Mouse (Mus musculus) neutrophil, adult 5-6 weeks (primary cell): ENCODE measurements at regions not wholly inside any gene's neighbourhood (a gene's known extent, or its start where the extent isn't known, plus 50 kb on each side); places are given as distances from the start of the nearest gene placed in this dataset.

ENCODE experiments used
- ATAC-seq: fragments of 151-379, 151-347 bp; 2 replicates; pipeline ENCODE4 v1.8.0; 2017; ENCODE audit warnings: mild to moderate bottlenecking, moderate TSS enrichment; ENCODE audit not compliant: insufficient number of reproducible peaks, poor library complexity, low FRiP score, severe bottlenecking; ENCODE audit errors: extremely low read depth

DNA sequence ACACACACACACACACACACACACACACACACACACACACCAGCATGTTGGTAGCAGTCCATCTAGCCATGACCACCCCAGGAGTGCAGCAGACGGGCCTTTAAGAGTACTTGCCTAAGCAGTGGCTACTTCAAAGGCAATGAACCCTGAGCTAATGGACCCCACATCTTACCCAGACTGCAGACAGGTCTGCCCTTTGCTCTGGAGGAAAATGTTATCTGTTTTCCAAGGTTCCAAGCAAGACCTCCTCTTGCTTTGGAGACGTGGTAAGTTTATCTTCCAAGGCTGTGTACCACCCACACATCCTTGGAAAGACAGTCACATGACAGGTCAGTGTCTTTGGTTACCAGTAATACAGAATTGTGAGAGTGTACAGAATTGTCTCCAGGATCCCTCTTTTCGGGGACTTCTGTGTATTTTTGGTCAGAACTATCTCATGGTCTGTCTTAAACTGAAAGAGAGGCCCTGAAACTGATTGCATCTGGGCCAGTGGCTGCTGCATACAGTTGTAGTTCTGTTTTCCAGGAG, 88.4 kb upstream of the Gm9887 start:
- no peak for ATAC-seq

DNA sequence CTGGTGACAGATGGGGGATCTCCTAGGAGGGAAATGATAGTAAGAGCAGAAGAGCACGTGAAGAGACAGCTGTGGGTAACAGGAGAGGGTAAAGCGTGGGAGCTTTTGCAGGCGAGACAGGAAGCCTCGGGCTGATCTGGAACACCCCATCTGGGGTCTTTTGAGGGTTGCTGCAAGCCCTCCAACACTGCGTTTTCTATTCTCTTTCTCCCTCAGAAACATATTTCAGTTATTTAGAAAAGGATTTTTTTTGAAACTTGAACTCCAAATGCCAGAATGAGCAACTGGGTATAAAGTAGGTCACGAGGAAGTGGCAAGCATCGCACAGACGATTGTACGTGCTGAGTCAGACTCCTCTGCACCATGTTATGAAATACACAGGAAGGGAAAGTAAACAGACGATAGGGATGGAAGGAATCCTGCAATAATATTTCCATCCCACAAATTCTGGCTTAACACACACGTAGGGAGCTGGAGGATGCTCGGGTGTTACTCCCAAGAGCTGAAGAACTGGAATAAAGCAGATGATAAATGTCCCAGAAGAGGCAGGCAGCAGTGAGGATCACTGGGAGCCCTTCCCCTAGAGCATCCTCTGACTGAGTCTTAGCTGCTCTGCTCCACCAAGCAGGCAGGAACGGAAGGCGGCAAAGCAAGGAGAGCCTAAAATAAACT, 86.0 kb upstream of the Gm9887 start:
- no peak for ATAC-seq

DNA sequence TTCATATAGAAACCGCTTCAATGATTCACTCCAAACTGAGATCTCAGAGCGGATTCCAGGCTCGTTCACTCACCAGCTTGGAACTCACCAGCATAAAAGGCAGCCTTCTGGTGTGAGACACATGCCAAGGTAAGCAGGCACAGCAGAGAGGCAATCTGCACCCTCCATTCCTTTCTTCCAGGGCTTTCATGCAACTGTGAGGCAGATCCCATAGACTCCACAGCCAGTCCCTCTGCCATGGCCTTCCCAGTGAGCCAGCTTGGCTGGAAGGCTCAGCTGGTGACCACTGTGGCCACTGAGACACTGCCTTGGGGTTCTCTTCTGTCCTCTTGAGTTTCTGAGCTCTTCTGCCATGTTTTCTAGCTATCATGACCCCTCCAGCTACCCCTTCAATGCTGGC, 84.5 kb upstream of the Gm9887 start:
- ATAC-seq, result no peak

DNA sequence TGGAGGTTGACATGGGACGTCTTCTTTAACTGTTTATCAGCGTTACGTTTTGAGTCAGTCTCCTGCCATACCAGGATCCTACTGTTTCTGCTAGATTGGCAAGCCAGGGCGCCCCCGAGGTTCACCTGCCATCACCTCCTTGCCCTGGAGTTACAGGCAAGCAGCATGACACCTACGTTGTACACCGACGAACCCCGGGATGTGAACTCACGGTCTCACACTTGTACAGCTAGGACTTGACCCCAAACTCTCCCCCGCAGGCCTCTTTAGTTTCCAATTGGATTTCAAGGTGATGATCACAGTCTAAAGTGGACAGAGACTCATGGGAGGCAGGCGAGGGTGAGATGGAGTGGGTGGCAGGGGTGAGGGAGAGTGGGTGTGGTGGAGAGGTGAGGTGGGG, 83.9 kb upstream of the Gm9887 start:
- no peak for ATAC-seq

DNA sequence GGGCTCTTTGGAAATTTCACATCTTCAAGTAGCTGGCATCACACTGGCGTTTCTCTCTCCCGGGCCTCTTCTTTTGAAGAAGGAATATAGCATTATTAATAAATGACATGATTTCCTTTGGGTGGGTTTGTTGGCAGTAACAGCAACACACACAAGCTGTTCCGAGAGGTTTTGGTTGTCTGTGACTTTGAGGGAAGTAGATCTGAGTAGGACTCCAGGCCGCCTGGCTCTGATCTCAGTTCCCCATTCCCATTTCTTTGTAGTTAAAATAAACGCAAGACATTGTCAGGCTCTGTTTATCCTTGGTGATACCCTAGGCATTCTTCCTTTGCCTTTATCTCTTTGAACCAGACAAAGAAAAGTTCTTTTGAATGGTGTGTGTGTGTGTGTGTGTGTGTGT, 83.3 kb upstream of the Gm9887 start:
- no peak for ATAC-seq

DNA sequence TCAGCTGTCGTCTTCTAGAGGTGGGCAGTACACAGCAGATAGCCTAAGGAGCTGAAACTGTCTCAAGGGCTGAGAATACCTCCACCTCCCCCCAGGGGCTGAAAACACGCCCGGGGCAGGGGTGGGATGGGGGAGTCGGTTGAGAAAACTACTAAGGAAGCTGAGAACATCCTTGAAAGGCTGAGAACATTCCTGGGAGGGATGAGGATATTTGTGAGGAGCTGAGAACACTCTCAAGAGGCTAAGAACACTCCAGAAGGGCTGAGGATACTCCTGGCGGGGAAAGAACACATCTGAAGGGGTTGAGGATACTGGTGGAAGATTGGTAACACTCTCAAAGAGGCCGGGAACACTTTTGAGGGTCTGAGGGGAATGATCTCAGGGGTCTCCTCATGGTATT, 81.3 kb upstream of the Gm9887 start:
- no peak for ATAC-seq

DNA sequence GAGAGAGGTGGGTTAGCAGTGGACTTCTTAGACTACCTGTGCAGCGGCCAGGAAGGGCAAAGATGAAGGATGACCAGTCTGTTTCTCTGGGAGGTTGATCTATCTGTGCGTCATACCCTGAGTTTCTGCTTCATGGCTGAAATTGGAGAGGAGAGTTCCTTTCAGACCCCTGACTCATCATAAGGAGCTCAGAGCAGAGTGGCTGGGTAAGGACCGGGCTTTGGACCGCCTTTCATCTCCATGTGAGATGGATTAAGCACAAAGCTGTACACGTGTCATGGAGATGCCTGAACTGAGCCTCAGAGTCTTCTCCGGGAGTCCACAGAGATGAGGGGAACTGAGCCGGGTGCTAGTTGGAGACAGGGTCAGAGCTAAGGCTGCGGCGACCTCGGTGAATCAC, 80.7 kb upstream of the Gm9887 start:
- ATAC-seq, result no peak

DNA sequence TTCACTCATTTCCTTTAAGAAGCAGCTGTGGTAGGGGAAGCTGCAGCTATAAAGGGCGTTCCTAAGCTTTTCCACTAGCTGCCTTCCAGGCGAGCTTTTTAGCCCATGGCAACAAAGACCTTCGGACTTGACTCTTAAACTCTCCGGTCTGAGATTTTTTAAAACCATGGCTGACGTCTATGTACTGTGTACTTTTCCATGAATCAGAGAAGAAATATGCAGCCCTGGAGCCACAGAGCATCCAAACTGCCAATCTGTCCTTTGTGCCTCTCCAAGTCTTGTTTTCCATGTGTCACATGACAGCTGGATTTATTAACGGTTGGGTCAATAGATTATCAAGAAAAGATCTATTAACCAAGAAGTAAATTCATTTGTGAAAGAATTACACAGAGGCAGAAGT, 78.9 kb upstream of the Gm9887 start:
- no peak for ATAC-seq

DNA sequence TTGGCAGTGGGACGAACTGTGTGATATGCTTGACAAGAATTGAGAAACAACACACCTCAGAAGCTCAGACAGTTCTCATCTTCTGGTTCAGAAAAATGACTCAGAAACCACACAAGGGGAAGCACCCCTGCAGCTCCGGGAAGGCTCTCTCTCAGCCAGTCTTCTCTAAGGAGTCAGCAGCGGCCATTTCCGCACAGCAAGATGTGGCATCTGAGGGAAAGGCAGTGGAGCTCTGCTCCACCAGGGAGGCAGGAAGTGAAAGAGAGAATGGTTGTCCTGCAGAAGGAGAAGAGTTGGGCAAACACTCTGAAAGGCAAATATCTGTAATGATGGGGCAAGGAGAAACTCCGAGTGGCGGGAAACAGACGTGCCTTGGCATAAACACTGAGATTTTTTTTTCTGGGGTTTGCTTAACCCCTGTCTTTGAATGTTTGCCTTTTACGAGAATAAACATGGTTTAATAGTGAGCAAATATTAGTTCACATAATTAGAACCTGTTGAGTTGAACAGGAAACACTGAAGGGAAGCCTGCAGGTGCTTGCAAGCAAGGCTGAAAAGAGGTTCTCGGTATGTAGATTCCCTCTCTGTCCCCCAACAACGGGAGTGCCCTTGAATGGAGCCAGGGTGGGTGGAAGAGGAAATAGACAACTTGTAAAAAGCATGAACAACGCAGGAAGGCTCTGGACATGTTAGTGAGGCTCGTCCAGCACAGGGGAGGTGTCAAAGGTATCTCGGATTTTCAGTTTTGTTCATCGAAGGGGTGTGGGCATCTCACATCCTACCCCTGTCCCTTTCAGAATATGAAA, 75.9 kb upstream of the Gm9887 start:
- ATAC-seq, result peak; percentile 72

DNA sequence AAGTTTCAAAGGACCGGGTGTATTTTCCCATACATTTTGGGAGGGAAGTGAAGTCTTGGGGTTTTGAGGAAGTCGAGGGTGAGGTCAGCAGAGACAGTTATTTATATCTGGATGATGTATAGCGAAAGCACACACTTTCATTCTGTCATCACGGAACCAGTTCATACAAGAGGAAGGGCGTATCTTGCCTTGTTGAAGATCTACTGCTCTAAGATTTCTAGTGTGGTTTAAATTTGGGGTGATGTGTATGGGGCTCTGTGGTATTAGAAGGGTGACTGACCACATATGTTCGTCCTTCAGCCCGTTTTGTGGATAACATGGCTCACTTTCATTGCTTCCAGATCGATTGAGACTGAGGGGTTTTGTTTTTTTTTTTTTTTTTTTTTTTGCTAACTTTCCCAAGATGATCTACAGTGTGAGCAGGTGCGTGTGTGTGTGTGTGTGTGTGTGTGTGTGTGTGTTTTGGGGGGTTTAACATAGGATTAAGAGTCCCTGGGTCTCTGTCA, 75.1 kb upstream of the Gm9887 start:
- ATAC-seq, result peak; percentile 73

DNA sequence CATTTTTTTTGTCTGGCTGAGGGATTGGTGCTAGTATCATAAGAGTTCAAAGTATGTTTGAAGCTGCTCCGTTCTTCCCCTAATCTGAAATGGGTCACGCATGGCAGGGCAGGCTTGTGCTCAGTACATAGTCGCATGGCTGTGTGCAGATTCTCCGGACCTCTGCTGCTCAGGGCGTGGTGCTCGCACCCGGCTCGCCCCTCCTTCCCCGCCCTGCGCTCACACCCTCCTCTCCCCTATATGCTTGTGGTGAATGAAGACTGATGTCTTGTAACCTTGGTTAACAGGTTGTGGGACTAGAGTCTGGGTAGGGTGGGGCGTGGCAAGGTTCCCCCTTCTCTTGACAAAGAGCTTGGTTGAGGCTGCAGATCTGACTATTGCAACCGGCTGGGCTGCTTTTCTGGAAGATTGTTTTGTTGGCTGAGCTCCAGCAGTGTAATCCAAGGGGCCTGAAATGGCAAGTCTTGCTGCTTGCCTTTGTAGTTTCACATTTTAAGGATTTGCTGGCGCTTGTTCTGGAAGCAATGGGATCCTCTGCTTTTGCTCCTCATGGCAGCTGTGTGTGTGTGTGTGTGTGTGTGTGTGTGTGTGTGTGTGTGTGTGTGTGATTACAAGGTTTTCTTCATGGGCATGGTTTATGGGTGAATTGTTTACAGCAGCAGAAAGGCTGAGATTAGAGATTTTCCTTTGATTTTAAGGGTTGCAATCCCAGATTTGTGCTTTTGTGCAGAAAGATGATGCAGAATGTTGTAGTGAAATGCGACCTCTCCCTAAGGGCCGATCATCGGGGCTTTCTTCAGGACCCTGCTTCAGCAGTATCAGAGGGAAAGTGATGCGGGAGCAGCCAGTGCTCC, 74.4 kb upstream of the Gm9887 start:
- peak; percentile 71 for ATAC-seq

DNA sequence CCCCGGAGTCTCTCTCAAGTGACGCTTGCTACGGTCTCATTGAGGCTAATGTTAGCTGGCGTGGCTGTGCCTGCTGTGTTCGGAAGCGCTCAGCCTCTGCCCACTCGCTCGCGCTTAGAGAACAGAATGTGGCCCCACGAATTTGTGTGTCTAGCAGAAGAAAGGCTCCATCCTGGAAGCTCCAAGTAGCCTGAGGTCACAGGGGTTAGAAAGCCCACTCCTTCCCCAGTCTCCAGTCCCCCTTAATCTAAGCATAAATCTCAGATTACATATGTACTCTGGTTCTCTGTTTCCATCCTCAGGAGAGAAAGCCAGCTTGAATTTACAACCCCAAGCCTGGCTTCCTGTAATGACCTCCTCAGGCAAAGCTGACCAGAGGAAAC, 73.8 kb upstream of the Gm9887 start:
- ATAC-seq, result no peak

DNA sequence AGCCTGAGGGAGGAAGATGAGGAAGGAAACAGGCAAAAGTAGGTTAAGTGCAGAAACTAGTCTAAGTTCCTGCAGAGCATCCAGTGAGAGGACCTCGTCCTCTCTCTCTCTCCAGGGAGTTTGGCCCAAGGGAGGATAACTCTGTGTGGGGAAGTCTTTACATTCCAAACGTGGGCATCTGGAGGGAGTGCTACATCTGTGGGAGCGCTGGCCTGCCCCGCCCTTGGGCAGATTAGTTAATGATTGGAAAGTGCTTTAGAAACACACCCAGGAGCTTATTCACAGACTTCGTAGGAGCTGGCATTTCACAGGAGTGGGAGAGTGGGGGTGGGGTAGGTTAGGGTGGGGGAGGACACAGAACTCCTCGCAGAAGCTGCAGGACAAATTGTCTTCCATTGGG, 70.1 kb upstream of the Gm9887 start:
- no peak for ATAC-seq

DNA sequence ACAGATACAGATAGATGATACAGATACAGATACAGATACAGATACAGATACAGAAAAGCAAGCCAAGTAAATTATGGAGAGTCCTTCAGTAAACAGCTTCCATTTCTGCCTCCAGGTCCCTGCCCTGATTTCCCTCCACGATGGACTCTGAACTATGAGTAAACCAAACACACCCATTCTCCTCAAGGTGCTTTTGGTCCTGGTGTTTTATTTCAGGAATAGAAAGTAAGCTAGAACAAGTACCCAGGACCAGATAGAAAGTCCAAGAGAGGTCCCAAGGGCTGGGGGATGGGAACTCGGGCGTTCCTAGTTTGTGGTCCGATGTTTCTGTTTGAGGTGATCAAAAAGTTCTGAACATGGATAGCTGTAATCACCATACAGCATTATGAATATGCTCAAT, 69.5 kb upstream of the Gm9887 start:
- no peak for ATAC-seq

DNA sequence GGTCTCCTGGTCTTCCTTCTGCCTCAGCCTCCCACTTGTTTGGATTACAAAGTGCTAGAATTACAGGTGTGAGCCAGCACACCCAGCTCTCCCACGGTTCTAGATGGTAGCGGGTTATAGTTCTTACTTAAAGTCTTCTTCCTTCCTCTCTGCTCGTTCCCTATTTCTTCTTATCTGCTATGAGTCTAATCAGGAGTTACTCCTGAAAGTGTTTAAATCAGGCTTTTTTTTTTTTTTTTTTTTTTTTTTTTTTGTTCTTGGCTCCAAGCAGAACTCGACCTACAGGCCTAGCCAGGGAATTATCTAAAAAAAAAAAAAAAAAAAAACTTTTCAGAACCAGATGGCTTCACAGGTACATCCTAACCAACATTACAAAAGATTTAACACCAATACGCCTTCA, 66.0 kb upstream of the Gm9887 start:
- ATAC-seq, result no peak

DNA sequence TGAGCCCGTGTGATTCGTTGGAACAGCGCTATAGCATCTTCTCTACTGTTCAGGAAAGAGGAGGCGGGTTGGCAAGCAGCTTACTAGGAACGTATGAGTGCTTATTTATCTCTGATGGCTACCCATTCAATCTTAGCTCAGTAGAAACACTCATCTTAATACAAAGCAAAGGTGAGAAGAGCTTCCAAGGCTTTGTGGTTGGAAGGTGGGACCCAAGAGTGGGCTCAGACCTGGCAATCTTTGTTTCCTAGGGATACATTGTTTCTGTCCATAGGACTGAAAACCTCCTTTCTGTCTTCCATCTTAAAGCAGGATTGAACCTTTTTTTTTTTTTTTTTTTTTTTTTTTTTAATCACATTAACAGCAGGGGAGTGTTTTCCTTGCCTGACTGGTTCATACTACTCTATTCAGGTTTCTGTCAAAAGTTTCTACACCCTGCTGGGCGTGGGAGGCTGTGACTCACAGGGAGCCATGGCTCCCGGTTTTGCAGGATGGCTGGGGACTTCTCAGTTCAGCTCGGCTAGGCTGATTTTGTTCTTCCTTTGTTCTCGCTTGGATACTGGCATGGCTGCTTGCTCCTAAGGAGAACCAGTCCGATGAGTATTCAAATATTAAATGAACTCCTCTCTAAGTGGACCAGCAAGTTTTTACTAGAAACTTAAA, 64.7 kb upstream of the Gm9887 start:
- ATAC-seq, result no peak

DNA sequence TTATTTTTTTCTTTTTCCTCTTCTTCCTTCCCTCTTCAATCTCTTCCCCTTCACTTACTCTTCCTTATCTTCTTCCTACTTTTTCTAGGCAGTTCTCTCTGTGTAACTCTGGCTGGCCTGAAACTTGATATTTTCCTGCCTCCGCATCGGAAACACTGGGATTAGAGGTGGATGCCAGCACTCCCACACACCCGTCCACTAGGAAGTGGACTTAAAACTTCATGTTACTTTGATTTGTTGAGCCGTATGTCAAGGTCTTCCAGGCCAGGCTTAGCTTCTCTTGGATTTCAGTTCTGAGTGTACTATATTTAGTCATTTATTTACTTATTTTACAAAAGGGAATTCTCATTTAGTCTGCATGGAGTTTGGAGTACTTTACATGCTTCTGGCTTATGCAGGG, 62.1 kb upstream of the Gm9887 start:
- ATAC-seq, result no peak

DNA sequence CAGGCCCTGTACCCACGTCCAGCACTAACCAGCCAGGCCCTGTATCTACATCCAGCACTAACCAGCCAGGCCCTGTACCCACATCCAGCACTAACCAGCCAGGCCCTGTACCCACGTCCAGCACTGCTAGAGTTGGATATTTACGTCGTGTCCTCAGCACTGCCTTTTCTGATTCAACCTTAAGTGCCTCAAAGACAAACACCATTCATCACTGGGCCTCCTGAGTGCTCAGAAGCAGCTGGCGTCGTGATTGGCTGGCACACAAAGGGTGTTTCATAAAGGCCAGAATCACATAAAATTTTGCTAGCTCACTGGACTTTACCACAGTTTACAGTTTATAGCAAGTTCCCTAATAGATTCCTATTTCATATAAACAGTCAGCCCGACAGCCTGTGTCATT, 59.8 kb upstream of the Gm9887 start:
- ATAC-seq, result no peak

DNA sequence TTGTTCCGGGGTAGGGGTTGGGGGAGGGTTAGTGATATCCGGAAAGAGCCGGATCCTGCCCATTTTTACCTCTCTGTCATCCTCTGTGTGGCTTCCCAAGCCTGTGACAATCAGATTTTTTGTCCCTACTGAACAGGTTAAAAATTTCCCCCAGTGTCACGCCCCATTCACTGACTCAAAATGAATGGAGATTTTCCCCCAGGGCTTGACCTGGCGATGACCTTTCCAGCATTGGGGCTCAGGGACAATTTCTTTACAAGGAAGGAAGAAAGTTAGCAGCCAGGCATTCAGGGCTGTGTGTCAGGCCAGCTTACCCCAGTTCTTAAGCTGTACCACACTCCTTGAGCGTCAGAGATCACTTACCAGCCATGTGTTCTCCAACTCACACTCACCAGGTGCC, 55.9 kb upstream of the Gm9887 start:
- no peak for ATAC-seq
